Mouse (Mus musculus) kidney, embryonic 16.5 days (tissue): ENCODE measurements around the gene Tspan5. TPM values are rescaled to one million over a fixed set of nuclear protein-coding genes. Genes with fewer than 3 reads are reported as not detected.
A peak's percentile ranks its signal among the peaks of the same experiment; 100 is the strongest.

Source experiments
- ATAC-seq: fragments of 200-750 bp; cut with Nextera tagmentation; 2 replicates; pipeline ENCODE4 v1.8.0; 2017; ENCODE audit warnings: moderate TSS enrichment; ENCODE audit not compliant: low FRiP score, low TSS enrichment
- H3K27ac ChIP-seq: fragments of 300-500 bp; sonication (generic); 2 replicates; pipeline ENCODE4 v1.5.1; 2014; ENCODE audit warnings: low read length
- H3K27me3 ChIP-seq: fragments of 300-500 bp; sonication (generic); 2 replicates; pipeline ENCODE4 v1.6.1; 2014; ENCODE audit warnings: low read length, control low read depth, mixed read lengths; ENCODE audit not compliant: insufficient read depth
- H3K36me3 ChIP-seq: fragments of 300-500 bp; sonication (generic); 2 replicates; pipeline ENCODE4 v1.6.1; 2014; ENCODE audit warnings: low read length, control low read depth, mixed read lengths; ENCODE audit not compliant: insufficient read depth
- H3K4me1 ChIP-seq: fragments of 300-500 bp; sonication (generic); 2 replicates; pipeline ENCODE4 v1.6.1; 2014; ENCODE audit warnings: low read length, control low read depth, mixed read lengths; ENCODE audit not compliant: insufficient read depth
- H3K4me2 ChIP-seq: fragments of 300-500 bp; sonication (generic); replicated peaks from 2 replicates; pipeline ENCODE4 v1.6.1; 2014; ENCODE audit warnings: low read depth, low read length
- H3K4me3 ChIP-seq: fragments of 300-500 bp; sonication (generic); 2 replicates; pipeline ENCODE4 v1.5.1; 2014; ENCODE audit warnings: mild to moderate bottlenecking, low read length
- H3K9ac ChIP-seq: fragments of 300-500 bp; sonication (generic); replicated peaks from 2 replicates; pipeline ENCODE4 v1.6.1; 2014; ENCODE audit warnings: low read length
- H3K9me3 ChIP-seq: fragments of 300-500 bp; sonication (generic); 2 replicates; pipeline ENCODE4 v1.6.1; 2016; ENCODE audit warnings: low read length, control low read depth
- WGBS: fragments of 180-500 bp; shearing (Covaris S2); extraction: QIAGEN DNeasy Blood & Tissue Kit; methylation state at CpG from one replicate; pipeline ENCODE4 v1.1.7; 2014; 5-methylcytosine and 5-hydroxymethylcytosine counted together
- polyA plus RNA-seq: library from polyadenylated mRNA; unstranded; fragments of >200 nt; fragmentation: Nextera tagmentation; extraction: Ambion mirVana; gene quantifications from 2 replicates; pipeline ENCODE4 v1.2.1, GENCODE M21; 2015

The Tspan5 gene
- polyA plus RNA-seq, 1 experiment from 2014 or later = 22.8 TPM

DNA sequence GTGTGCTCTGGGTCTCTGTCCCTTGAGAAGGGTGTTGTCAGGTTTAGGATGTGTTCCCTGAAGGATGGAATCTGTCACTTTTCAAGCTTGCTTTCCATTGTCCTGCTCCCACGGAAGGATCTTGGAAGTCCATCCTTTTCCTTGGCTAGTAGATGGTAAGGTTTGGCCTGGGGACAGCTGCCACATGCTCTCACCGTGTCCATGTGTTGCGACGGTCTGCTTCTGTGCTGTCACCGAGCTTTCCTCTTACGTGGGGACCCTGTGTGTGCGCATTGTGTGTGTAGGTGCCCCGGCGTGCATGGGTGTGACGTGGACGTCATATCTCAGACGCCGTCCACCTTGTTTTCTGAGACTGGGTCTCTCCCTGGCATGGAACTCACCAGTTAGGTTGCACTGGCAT lies 19.5 kb downstream of the Tspan5 start:
- Histone ChIP-seq H3K4me1 (peaks cover 5% of the 10 kb centered on the region; the same call in 1 of the 2 replicates), H3K27me3 (no peaks in the 10 kb centered on the region), H3K4me3 (no peak overlapping the region), H3K36me3 (no peaks in the 10 kb centered on the region), H3K9me3 (no peaks in the 10 kb centered on the region), H3K4me2 (no peak overlapping the region), H3K27ac (no peak overlapping the region), H3K9ac (no peak overlapping the region)
- 89% methylated on average over 13 of the region's 13 CpGs for WGBS
- no peak for ATAC-seq

GRCm38 (mm10) chr3:138763941-138764340 lies 21.9 kb downstream of the Tspan5 start:
- Histone ChIP-seq H3K9ac (no peak overlapping the region), H3K36me3 (no peaks in the 10 kb centered on the region), H3K4me3 (no peak overlapping the region), H3K27ac (no peak overlapping the region), H3K4me2 (no peak overlapping the region), H3K4me1 (peaks cover 14% of the 10 kb centered on the region; the same call in 1 of the 2 replicates), H3K27me3 (no peaks in the 10 kb centered on the region), H3K9me3 (no peaks in the 10 kb centered on the region)
- no peak for ATAC-seq
- 79% methylated on average over 9 of the region's 9 CpGs for WGBS

- Histone ChIP-seq H3K9ac (no peak overlapping the region), H3K4me1 (peaks cover 15% of the 10 kb centered on the region; the same call in 1 of the 2 replicates), H3K4me3 (no peak overlapping the region), H3K4me2 (no peak overlapping the region), H3K27me3 (no peaks in the 10 kb centered on the region), H3K36me3 (no peaks in the 10 kb centered on the region), H3K9me3 (no peaks in the 10 kb centered on the region), H3K27ac (no peak overlapping the region)
- ATAC-seq = no peak
- WGBS = 83% methylated on average over 3 of the region's 3 CpGs
These were observed 22.8 kb downstream of the Tspan5 start for GRCm38 (mm10) chr3:138764782-138765181.

GRCm38 (mm10) chr3:138767034-138767433 lies 25.0 kb downstream of the Tspan5 start:
- WGBS = 42% methylated on average over 8 of the region's 8 CpGs
- Histone ChIP-seq H3K9ac (no peak overlapping the region), H3K27ac (no peak overlapping the region), H3K9me3 (no peaks in the 10 kb centered on the region), H3K36me3 (no peaks in the 10 kb centered on the region), H3K27me3 (no peaks in the 10 kb centered on the region), H3K4me1 (peaks cover 10% of the 10 kb centered on the region; the same call in 1 of the 2 replicates), H3K4me3 (no peak overlapping the region), H3K4me2 (no peak overlapping the region)
- peak; percentile 47; the same call in 1 of the 2 replicates for ATAC-seq

- ATAC-seq = no peak
- Histone ChIP-seq H3K27me3 (no peaks in the 10 kb centered on the region), H3K4me1 (peaks cover 10% of the 10 kb centered on the region; the same call in 1 of the 2 replicates), H3K36me3 (no peaks in the 10 kb centered on the region), H3K9ac (no peak overlapping the region), H3K9me3 (no peaks in the 10 kb centered on the region), H3K4me2 (no peak overlapping the region), H3K4me3 (no peak overlapping the region), H3K27ac (no peak overlapping the region)
- 70% methylated on average over 12 of the region's 12 CpGs for WGBS
These were observed 26.6 kb downstream of the Tspan5 start for GRCm38 (mm10) chr3:138768541-138769093.

GRCm38 (mm10) chr3:138770650-138771331 lies 28.8 kb downstream of the Tspan5 start:
- Histone ChIP-seq H3K27me3 (no peaks in the 10 kb centered on the region), H3K4me3 (no peak overlapping the region), H3K36me3 (no peaks in the 10 kb centered on the region), H3K27ac (no peak overlapping the region), H3K4me1 (peaks cover 22% of the 10 kb centered on the region), H3K9ac (no peak overlapping the region), H3K4me2 (no peak overlapping the region), H3K9me3 (no peaks in the 10 kb centered on the region)
- WGBS = 83% methylated on average over 10 of the region's 10 CpGs
- no peak for ATAC-seq

DNA sequence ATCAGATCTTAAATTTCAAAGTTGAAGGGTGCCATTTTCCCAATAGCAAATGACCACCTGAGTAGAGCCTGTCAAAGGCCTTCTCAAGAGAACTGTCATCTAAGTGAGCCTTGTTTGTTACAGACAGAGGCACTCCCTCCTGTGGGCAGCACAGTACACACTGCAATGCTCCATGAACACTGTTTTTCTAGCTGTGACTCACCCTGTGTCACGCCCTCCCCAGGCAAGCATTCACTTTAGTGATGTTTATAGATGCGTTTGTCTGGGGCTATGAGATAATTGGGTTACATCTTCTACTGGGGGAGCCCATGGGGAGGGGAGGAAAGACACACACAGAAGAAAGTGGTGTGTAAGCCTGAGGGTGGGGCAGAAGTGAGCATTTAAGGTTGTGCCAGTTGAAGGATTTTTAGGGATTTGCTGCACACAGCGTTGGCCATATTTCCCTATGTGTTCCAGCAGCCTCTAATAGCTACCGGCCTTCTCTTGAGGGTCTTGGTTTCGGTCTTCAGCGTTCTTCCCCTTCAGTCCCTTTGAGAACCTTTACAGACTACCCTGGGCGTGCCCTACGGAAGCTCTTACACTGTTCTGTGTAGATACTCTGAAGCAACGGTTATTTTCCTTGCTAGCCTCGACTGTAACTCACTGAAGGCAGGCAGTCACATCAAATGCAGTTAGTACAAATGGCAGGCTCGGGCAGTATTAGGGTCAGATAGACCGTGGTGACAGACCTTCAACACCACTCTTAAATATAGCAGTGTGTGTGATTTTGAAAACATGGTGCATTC lies 29.7 kb downstream of the Tspan5 start:
- H3K4me2 ChIP-seq = no peak overlapping the region
- WGBS = 75% methylated on average over 12 of the region's 12 CpGs

DNA sequence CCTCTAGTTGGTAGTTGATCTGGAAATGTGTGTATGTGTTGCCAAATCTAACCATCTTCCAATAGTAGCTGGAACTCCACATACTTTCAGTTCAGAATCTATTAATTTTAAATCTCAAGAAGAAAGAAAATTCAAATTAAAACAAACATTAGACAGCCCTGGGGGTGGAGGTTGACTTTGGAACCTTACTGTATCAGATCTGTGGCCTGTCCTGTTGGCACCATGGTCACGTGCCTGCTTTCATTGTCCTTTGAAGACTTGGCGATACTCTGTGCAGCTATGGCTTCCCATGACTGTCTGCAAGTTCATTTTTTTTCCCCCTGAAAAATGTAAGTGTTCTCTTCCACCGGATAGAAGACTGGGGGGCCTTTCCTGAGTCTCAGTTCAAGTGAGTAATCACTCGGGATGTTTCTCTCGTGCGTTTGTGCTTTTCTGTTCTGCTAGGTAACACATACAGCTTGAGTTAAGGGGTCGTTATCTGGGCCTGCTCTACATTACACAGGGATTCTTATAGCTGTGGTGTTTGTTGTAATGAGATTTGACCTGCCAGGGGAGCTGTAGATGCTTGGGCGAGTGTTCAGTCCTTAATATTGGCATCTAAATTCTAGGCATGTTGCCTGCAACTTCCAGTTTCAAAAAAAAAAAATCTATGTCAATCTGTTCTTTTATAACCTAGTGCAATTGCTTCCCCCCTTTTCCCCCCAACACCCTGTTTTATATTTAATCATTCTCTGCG lies 32.0 kb downstream of the Tspan5 start:
- Histone ChIP-seq H3K4me1 (peaks cover 24% of the 10 kb centered on the region), H3K4me3 (no peak overlapping the region), H3K4me2 (no peak overlapping the region), H3K27me3 (no peaks in the 10 kb centered on the region), H3K36me3 (no peaks in the 10 kb centered on the region), H3K27ac (no peak overlapping the region), H3K9me3 (no peaks in the 10 kb centered on the region), H3K9ac (no peak overlapping the region)
- WGBS = 62% methylated on average over 9 of the region's 9 CpGs
- no peak for ATAC-seq

More for the DNA sequence above, 29.7 kb downstream of the Tspan5 start:
- H3K9ac ChIP-seq = no peak overlapping the region
- no peak overlapping the region for H3K4me3 ChIP-seq
- H3K4me1 ChIP-seq = peaks cover 27% of the 10 kb centered on the region
- no peaks in the 10 kb centered on the region for H3K9me3 ChIP-seq
- ATAC-seq = no peak
- H3K27me3 ChIP-seq = no peaks in the 10 kb centered on the region
- no peak overlapping the region for H3K27ac ChIP-seq
- no peaks in the 10 kb centered on the region for H3K36me3 ChIP-seq

DNA sequence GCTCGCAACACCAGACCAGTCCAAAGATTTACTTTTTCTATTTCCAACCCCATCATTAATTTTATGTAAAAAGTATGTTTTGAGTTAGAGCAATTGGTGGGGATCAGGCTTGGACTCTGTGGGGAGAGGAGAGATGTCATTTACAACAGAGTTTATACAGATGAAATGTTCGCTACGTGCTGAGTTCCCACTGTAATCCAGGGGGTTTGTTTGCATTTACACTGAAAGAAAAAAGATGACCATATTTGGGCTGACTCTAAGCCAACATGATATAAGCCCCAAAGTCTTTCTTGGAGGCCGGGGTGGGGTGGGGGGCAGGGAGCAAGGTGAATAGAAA lies 32.6 kb downstream of the Tspan5 start:
- Histone ChIP-seq H3K9me3 (no peaks in the 10 kb centered on the region), H3K27ac (no peak overlapping the region), H3K9ac (no peak overlapping the region), H3K4me1 (peaks cover 29% of the 10 kb centered on the region), H3K36me3 (no peaks in the 10 kb centered on the region), H3K4me2 (no peak overlapping the region), H3K4me3 (no peak overlapping the region), H3K27me3 (no peaks in the 10 kb centered on the region)
- ATAC-seq = no peak
- WGBS = 58% methylated on average over 4 of the region's 4 CpGs
